Mouse (Mus musculus): Measurements from ENCODE around the gene Fads1. TPM values are rescaled to one million over a fixed set of nuclear protein-coding genes. Genes with fewer than 3 reads are reported as not detected.
"Not testable (repeated sequence)": the region's sequence is repeated elsewhere in the genome, so short reads cannot be mapped to it uniquely, and the experiment has no call there.

Gene Fads1
- total RNA-seq (2022): 1,000 to 10,000 TPM in 2 of 4 experiments, 100 to 1,000 TPM in 2; 923 to 1,535 (median 1,260) TPM

DNA sequence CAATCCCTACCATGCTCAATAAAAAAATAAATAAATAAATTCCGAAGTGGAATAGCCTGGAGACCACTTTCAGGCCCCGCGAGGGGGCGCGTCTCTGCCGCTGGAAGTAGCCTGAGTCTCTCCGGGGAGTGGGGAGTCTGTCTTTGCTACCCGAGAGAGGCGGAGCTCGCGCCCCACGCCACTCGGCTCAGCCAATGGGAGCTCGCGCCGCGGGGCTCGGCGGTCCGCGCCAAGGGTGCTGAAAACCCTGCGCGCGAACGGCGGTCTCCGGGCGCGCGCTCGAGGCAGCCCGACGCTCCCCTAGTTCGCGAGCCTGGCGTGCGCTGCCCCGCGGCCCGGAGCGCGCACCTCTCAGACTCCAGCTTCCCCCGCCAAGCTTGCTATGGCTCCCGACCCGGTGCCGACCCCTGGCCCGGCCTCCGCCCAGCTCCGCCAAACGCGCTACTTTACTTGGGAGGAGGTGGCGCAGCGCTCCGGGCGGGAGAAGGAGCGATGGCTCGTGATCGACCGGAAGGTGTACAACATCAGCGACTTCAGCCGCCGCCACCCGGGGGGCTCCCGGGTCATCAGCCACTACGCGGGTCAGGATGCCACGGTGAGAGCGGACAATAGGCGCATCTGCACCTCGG is at the start of gene Fads1:
Gene Fads1 (plus strand): TSS at position 219 of the 629 bp plus-strand sequence.
- DNase-seq: peak; percentile 92

DNA sequence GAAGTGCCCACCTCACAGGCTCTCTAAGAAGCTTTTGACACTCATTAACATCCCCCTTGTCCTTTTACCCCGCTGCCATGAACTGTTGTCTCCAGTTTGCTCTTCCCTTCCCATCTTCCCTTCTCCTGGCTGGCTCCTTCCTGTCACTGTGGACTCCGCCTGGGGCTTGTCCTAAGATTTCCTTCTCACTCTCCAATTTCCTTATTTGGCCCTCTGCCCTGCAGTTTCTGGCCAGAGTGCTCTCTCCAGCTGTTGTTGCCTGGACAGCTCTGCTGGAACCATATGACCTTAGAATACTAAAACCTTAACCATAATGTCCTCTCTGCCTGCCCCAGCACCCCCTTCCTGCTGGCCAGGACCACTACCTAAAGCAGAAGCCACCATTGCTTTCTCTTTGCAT is 48.0 kb upstream of the Fads1 start:
- DNase-seq: no peak

DNA sequence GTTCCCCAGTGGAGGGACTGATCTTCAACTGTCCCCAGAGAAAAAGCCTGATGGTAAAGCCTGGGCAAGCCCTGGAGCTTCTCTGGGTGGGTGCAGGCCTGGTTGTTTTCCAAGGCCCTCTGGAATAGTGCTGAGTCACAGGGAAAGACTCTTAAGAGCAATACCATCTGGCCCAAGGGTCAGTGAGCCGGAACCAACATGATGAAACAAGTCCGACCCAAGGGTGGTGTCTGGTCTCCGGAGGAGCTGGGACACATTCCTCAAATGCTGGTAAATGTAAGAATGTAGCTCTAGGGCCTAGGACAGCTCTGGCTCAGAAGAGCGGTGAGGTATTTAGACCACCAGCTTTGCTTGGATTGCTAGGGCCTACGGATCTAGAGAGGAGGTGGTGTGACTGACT is 45.3 kb upstream of the Fads1 start:
- no peak for DNase-seq

DNA sequence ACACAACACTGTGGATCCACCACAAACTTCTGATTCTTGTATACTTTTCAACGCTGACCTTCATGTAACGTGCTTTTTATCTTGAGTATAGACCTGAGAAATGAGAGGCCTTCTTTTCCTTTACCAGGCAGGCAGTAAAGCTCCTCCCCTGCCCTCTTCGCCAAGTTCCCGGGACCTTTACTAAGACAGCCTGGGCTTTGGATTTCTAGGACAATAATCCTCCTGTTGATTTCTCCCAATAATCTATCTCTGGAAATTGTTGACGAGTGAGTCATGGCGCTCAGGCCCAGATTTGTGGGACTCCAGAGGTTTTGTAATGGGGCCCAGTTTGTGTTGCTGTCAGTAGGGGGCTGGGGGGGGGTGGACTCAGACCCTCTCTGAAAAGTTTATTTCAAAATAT is 43.0 kb upstream of the Fads1 start:
- DNase-seq: no peak

DNA sequence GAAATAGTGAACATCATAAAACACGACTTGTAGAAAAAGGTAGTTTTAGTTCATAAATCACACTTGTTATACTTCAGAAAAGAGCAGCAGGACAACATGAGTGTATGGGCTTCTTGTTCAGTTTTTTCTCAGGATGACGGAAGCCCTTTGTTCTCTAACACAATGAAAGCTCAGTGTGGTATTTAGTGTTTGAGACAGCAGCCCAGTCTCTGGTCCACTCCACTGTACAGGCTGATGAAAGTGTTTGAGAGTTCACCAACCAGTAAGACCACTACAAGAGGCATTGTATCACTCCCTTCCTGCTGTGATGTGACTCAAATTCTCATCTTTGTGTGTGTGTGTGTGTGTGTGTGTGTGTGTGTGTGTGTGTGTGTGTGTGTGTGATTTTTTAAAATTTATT is 39.0 kb upstream of the Fads1 start:
- DNase-seq: no peak

DNA sequence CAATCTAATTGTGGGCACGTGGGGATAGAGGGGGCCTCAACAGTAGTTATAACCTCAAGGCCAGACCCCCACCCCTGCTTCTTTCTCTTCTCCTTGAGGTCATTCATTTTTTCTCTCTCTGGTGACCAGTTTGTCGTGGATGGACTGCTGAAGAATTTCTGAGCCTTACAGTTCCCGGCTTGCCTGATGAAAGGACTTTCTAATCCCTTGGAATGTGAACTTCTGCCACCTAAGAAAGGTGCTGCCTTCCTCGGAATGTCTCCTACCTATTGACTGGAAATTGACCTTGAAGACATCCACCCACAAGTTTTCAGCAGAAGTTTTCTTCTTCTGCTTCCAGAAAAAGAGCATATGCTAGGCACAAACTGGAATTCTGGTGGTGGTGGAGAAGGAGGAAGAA is 38.2 kb upstream of the Fads1 start:
- no peak for DNase-seq

DNA sequence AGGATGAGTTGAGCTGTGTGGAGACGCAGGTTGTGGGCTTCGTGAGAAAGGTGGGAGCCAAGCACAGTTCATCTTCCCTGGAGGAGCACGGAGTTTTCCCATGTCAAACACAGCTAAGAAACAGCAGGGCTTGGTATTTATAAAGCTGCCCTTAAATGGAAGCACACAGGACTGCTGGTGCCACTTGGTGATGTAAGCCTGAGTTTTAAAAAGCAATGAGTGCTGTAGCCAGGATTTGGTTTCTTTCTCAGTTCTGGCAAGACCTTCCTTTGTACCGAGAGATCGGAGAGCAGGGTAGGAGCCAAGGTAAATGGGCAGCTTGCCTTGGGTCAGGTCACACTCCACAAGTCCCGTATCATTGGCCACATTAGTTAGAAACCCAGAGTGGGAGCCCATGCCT is 34.1 kb upstream of the Fads1 start:
- no peak for DNase-seq

DNA sequence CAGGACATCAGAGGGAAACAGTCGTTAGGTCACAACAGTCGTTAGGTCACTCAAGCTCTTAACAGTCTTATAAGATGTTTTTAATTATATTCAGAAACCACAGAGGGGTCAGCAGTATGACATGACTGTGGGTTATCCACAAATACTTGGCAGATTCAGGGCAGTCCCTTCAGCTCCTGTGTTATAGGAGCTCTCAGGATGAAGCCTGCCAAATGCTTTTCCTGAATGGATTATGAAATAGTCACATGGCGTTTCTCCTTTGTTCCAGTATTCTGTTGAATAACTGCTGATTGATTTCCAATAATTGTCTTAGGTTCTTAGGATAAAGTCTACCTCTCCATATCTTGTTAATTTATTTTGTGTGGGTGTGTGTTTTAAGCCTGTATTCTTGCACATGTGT is 33.5 kb upstream of the Fads1 start:
- no peak for DNase-seq

DNA sequence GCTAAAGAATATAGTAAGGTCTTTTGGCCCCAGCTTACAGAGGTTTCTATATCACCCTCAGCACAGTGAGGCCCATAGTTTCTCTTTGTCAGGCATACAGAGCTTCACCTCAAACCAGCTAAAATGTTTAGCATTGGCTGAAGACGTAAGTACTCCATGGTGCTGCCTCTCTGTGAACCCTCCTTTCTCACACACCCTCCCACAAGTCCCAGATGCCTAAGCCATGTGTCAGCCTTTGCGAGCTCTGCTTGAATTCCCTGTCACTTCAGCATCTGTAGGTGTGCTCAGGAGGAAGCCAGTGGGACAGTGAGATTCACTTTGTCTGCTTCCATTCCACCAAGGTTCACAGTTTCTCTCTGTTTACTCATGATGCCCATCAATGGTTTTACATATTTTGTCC is 25.0 kb upstream of the Fads1 start:
- DNase-seq: no peak

DNA sequence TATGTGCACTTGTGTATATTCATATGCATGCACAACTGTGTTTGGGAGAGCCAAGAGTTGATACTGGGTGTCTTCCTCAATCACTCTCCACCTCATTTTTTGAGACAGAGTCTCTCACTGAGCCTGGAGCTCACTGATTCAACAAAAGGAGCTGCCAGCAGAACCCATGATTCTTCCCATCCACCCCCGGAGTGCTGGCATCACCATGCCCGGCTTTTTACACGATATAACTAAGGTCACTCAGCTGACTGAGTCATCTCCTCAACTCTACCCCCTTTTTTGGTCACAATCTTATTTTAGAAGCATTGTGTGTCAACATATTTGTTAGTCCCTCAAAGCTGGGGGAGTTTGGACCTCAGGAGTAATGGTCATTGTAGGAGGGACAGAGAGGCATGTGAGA is 18.8 kb upstream of the Fads1 start:
- DNase-seq: no peak

DNA sequence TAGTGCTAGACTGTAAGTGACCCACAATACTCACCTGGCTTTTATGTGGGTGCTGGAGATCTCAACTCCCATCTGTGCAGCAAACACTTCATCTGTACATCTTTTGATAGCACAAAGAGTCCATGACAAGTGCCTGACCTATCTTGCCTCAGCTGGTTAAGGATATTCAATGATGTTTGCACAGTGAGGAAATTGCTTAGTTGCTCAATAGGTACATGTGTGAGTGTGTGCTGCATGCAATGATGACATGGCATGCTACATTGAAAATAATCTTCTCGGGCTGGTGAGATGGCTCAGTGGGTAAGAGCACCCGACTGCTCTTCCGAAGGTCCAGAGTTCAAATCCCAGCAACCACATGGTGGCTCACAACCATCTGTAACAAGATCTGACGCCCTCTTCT is 16.8 kb upstream of the Fads1 start:
- DNase-seq: not testable (repeated sequence)

DNA sequence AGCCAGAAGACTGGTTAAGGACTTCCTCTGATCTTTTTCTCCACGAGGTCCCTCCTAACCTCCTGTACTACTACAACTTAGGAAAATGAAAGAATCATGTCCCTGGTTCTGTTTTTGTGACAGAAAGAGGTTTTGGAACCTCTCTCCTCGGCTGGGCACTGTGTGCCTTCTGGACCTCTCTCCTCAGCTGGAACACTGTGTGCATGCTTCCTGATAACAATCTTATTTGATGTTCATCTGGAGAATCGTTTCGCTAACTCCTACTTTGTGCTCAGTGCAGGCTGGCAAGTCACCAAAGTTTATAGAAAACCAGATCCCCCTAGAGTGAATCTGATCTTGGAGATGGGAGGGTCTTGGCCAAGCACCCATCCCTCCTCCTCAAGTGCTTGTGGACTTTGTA is 15.6 kb upstream of the Fads1 start:
- DNase-seq: no peak

DNA sequence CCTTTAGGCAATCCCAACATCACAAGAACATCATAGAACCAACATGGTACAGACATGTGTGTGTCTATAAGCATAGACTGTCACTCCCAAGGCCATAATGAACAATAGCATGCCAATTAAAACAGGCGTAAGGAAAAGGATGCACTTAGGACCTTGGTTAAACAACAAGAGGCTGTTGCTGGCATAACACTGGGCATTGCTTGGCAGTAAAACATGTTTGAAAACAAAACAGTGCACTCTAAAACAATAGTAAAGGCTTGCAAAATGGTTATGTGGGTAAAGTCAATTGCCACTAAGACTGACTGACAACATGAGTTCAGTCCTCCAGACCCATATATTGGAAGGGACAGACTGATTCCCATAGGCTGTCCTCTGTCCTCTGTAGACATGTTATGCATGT is 14.7 kb upstream of the Fads1 start:
- no peak for DNase-seq

DNA sequence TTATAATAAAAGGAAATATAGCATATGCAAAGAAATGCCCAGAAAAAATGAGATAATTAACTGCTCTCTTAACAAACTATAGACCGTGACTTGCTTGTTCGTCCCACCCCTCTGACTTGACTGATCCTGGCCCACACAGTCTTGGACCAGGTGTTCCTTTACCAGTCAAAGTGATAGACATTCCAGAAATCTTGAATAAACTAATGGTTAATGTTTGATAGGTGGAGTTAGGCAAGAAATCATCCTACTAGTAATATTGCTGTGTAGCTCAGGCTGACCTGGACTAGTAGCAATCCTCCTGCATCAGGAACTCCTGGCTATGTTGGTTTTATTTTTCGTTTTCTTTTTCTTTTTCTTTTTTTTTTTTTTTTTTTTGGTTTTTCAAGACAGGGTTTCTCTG is 14.2 kb upstream of the Fads1 start:
- no peak for DNase-seq

DNA sequence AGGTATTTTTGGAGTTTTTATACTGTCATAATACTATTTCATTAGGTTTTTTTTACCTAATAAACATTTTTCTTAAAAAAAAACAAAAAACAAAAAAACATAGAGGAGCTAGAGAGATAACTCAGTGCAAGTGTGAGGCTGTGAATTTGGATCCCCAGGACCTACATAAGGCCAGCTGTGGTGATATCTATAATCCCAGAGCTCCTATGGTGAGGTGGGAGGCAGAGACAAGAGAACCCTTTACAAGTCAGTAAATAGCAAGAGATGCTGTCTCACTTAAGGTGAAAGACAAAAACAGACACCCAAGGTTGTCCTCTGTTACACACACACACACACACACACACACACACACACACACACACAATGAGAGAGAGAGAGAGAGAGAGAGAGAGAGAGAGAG is 13.5 kb upstream of the Fads1 start:
- no peak for DNase-seq

DNA sequence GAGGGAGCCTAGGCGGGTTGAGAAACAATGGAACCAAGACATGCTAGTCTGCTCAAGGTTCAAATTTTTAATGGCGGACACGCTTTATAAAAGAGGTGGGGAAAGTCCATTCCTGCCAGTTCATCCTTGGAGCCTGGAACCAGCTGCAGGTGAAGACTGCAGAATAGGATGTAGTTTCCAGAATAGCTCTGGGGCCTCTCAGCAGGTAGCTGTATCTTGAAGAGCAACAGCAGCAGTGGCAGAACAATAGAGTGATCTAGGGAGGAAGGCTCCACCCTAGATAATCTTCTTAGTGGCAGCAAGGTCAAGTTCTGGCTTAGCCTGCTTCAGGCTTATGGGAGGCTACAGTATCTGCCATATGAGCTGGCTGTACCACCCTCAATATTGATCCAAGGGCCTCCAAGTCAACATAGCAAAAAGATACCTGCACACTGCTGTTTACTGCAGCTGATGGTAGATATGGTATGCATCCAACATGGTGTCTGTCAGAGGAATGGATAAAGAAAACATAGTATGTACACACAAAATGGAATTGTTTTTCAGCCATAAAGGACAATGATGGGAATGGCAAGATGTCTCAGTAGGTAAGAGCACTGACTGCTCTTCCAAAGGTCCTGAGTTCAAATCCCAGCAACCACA is 12.9 kb upstream of the Fads1 start:
- not testable (repeated sequence) for DNase-seq

DNA sequence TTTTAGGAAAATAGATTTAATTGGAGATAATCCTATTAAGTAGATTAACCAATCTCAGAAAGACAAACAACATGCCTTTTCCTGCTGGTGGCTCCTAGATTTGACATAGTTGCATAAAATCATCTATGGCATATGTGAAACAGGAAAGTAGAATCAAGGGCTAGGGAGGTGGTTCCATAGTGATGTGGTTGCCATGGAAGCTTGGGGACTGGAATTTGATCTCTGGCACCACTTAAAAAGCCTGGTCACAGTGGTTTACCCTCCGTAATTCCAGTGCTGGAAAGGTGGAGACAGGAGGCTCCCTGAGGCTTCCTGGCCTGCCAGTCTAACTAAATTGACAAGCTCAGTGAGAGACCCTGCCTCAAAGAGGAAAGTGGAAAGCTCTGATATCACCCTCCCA is 12.2 kb upstream of the Fads1 start:
- no peak for DNase-seq

DNA sequence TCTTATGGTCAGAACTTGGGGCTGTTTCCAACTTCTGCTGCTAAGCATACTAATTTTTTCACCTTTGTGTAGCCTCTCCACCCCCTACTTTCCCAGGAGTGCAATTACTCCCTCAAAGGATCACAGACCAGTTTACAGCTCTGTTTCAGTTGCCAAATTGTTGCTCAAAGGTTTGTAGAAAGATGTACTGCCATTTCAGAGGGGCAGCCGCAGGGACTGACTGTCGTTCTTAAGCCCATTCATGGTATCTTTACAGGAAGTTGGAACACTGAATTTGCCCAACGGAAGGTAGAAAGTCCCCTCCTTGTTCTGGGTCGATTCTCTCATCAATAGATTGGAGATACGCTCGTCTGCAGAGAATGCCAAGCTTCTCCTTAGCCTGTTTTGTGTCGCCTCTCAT is 11.3 kb upstream of the Fads1 start:
- DNase-seq: no peak

DNA sequence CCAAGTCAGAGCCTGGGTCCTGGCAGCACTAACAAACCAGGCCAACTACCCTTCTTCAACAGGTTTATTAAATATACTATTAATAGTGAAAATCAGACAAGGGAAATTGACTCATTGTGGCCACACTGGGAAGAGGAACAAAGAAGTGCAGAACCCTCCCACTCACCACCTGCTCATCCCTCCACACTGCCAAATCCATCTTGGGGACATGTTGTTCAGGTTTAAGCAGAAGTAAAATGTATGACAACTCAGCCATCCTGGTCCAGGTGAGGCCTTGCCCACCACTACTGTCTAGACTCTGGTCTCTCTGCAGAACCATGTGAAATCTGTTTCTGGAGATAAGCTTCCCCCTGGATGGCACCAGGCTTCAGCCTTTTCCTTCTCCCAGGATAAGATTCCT is 10.8 kb upstream of the Fads1 start:
- no peak for DNase-seq

DNA sequence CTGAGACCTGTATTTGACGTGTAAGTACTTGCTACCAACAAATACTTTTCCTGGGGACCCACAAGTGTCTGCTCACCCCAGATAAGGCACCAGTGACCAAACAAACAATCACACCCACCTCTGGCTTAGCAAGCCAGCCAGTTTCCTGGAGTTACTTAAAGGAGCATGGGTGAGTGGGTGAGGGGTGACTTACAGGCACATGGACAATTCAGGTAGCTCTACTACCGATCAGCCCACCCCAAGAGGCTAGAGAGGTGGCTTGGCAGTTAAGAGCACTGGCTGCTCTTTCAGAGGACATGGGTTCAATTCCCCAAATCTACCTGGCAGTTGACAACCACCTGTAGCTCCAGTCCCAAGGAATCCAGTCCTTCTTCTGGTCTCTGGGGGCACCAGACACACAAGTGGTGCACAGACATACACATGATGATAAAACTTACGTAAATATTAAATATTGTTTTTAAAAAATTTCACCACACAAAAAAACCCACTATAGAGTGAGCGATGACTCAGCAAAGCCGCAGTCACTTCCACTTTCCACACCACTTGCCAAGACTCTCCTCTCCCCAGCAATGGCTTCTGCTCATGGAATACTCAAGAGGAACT is 9.5 kb upstream of the Fads1 start:
- no peak for DNase-seq

DNA sequence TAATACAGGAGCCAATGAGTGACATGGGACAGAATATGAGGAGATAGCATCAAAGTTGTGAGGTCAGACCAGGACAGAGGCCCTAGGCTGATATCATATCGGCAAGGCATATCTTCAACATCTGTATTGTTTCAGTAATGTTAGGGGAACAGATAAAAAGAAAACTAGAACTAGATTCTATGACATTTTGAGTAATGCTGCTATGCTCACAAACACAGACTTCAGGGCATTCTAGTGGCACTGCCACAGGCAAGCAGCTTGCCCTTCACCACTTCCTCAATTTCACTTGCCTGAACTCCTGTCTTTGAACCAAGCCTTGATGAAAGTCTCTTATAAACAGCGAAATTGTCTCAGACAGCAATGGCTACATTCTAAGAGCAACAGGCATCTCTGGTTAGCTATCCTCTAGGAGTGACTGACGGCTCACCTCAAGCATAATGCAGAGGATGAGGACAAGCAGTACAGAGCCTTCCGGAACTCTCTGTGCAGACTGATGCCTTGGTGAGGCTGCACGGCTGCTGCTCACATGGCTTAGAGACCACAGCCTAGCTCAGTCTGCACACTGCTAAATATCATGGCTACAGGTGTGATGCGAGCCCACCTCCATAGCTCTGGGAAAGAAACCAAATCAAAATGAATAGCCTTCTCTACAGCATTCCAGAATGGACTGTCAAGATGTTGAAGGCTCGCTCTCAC is 8.7 kb upstream of the Fads1 start:
- DNase-seq: no peak

DNA sequence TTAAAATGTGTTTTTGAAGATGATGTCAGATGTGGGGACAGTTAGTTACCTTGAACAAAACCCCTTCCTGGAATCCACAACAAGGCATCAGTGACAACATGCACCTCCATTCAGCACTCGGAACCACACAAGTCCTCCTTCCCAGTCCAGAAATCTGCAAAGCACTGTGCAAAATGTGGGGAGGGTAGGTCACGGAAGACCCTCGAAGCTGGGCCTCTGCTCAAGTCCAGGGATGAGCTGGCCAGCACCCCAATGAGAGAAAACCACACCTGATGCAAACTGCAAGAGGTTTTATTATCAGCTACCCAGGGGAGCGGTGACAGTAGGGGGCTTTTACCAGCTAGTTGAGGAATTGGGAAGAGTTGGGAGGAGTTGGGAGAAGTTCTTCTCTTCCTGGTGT is 7.7 kb upstream of the Fads1 start:
- DNase-seq: no peak

DNA sequence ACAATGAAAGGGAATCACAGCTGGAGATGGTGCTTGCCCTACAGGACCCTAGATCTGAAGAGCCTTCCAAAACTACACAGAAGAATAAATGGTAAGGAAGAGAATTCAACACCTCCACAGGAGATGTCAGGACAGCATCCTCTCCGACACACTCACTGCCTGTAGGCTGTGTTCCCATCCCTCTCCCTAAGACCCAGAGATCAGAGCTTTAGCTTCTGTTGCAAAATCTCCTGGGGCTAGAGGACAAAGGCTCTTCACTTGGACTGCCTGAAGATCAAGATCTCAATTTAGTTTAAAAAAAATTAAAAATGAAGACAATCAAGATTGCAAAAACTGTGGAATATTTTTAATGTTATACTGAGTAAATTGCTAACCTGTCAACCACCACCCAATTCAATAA is 6.2 kb upstream of the Fads1 start:
- no peak for DNase-seq

DNA sequence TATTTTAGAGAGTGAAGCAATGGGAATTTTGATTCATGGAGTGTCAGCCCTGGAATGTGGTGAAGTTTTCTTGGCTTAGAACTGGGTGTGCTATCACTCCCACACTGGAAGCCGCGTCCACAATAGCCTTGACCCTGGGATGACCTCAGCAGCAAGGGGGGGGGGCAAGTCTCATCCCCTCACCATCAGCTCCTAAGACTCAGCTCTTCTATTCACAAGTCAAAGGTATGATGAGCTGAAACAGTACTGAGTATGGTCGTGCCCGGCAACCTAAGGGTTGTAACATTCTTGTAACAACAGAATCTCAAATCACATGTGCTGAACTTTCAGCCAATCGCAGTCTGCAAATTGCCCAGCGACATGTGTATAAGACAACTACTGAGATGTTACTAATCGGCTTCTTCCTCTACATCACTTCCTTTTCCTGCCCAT is 5.7 kb upstream of the Fads1 start:
- DNase-seq: no peak

All from adrenal gland, adult 8-10 months (tissue).